Mouse (Mus musculus) embryonic facial prominence, embryonic 13.5 days (tissue): ENCODE data around the gene Acacb. TPM values are rescaled to one million over a fixed set of nuclear protein-coding genes. Genes with fewer than 3 reads are reported as not detected.

Experiments used
- ATAC-seq: fragments of 200-750 bp; cut with Nextera tagmentation; 2 replicates; pipeline ENCODE4 v1.8.0; 2017; ENCODE audit warnings: low read depth; ENCODE audit not compliant: insufficient number of reproducible peaks, insufficient read depth, low FRiP score, low TSS enrichment
- H3K27ac ChIP-seq: fragments of 300-500 bp; sonication (generic); 2 replicates; pipeline ENCODE4 v1.5.1; 2015; ENCODE audit warnings: moderate library complexity, mild to moderate bottlenecking, inconsistent platforms
- H3K27me3 ChIP-seq: fragments of 300-500 bp; sonication (generic); 2 replicates; pipeline ENCODE4 v1.6.1; 2015; ENCODE audit warnings: mild to moderate bottlenecking, inconsistent platforms
- H3K36me3 ChIP-seq: fragments of 300-500 bp; sonication (generic); 2 replicates; pipeline ENCODE4 v1.6.1; 2015; ENCODE audit warnings: mild to moderate bottlenecking, inconsistent platforms
- H3K4me1 ChIP-seq: fragments of 300-500 bp; sonication (generic); 2 replicates; pipeline ENCODE4 v1.6.1; 2015; ENCODE audit warnings: inconsistent platforms
- H3K4me2 ChIP-seq: fragments of 300-500 bp; sonication (generic); 2 replicates; pipeline ENCODE4 v1.6.1; 2015; ENCODE audit warnings: moderate library complexity, mild to moderate bottlenecking, inconsistent platforms
- H3K4me3 ChIP-seq: fragments of 300-500 bp; sonication (generic); 2 replicates; pipeline ENCODE4 v1.5.1; 2015; ENCODE audit warnings: mild to moderate bottlenecking, inconsistent platforms
- H3K9ac ChIP-seq: fragments of 300-500 bp; sonication (generic); 2 replicates; pipeline ENCODE4 v1.6.1; 2015; ENCODE audit warnings: mild to moderate bottlenecking, inconsistent platforms
- H3K9me3 ChIP-seq: fragments of 300-500 bp; sonication (generic); 2 replicates; pipeline ENCODE4 v1.6.1; 2016; ENCODE audit warnings: inconsistent platforms
- WGBS: fragments of 180-500 bp; shearing (Covaris S2); methylation state at CpG from one replicate; pipeline ENCODE4 v1.1.7; 2015; ENCODE audit warnings: mixed read lengths; 5-methylcytosine and 5-hydroxymethylcytosine counted together
- polyA plus RNA-seq: library from polyadenylated mRNA; unstranded; fragments of >200 nt; fragmentation: Nextera tagmentation; extraction: Ambion mirVana; gene quantifications from 2 replicates; pipeline ENCODE4 v1.2.1, GENCODE M21; 2015

The Acacb gene
- polyA plus RNA-seq, 1 experiment from 2014 or later: 2.7 TPM

- 11% methylated on average over 14 of the region's 14 CpGs for WGBS
- peak overlapping the region; percentile 53 for H3K4me2 ChIP-seq
- ATAC-seq: no peak
These were observed 101.8 kb downstream of the Acacb start for GRCm38 (mm10) chr5:114248174-114248589.

GRCm38 (mm10) chr5:114259495-114259894 is 113.2 kb downstream of the Acacb start:
- WGBS: 79% methylated on average over 10 of the region's 10 CpGs
- ATAC-seq: no peak

More at GRCm38 (mm10) chr5:114248174-114248589, 101.8 kb downstream of the Acacb start:
- Histone ChIP-seq H3K9ac (peak overlapping the region; percentile 57), H3K27ac (no peak overlapping the region), H3K9me3 (no peaks in the 10 kb centered on the region), H3K27me3 (no peaks in the 10 kb centered on the region), H3K36me3 (no peaks in the 10 kb centered on the region), H3K4me1 (peaks cover 13% of the 10 kb centered on the region), H3K4me3 (peak overlapping the region; percentile 9; the same call in 1 of the 2 replicates)

GRCm38 (mm10) chr5:114261494-114261893 is 115.2 kb downstream of the Acacb start:
- no peak for ATAC-seq
- no peaks in the 10 kb centered on the region; the same call in 1 of the 2 replicates for H3K27me3 ChIP-seq
- no peaks in the 10 kb centered on the region for H3K9me3 ChIP-seq
- no peak overlapping the region for H3K9ac ChIP-seq
- no peak overlapping the region for H3K27ac ChIP-seq
- no peaks in the 10 kb centered on the region for H3K4me1 ChIP-seq
- no peak overlapping the region for H3K4me3 ChIP-seq
- H3K4me2 ChIP-seq: no peak overlapping the region
- no peaks in the 10 kb centered on the region for H3K36me3 ChIP-seq

More at GRCm38 (mm10) chr5:114259495-114259894, 113.2 kb downstream of the Acacb start:
- H3K27ac ChIP-seq: no peak overlapping the region
- no peaks in the 10 kb centered on the region for H3K4me1 ChIP-seq
- H3K4me3 ChIP-seq: no peak overlapping the region
- no peak overlapping the region for H3K9ac ChIP-seq
- no peak overlapping the region for H3K4me2 ChIP-seq
- no peaks in the 10 kb centered on the region for H3K36me3 ChIP-seq
- H3K9me3 ChIP-seq: no peaks in the 10 kb centered on the region
- H3K27me3 ChIP-seq: no peaks in the 10 kb centered on the region

- Histone ChIP-seq H3K4me3 (no peak overlapping the region), H3K9me3 (no peaks in the 10 kb centered on the region), H3K27ac (no peak overlapping the region), H3K36me3 (no peaks in the 10 kb centered on the region), H3K4me1 (peaks cover 7% of the 10 kb centered on the region), H3K4me2 (no peak overlapping the region), H3K9ac (no peak overlapping the region), H3K27me3 (peaks cover 6% of the 10 kb centered on the region)
- WGBS: 82% methylated on average over 8 of the region's 8 CpGs
- no peak for ATAC-seq
These were observed 117.7 kb downstream of the Acacb start for GRCm38 (mm10) chr5:114264030-114264459.

GRCm38 (mm10) chr5:114264791-114265190 is 118.5 kb downstream of the Acacb start:
- no peak for ATAC-seq
- Histone ChIP-seq H3K4me1 (peaks cover 7% of the 10 kb centered on the region), H3K4me3 (no peak overlapping the region), H3K27me3 (peaks cover 14% of the 10 kb centered on the region), H3K9ac (no peak overlapping the region), H3K27ac (no peak overlapping the region), H3K36me3 (no peaks in the 10 kb centered on the region), H3K9me3 (no peaks in the 10 kb centered on the region), H3K4me2 (no peak overlapping the region)
- 82% methylated on average over 8 of the region's 8 CpGs for WGBS

GRCm38 (mm10) chr5:114268646-114269045 is 122.3 kb downstream of the Acacb start:
- 42% methylated on average over 7 of the region's 7 CpGs for WGBS
- ATAC-seq: no peak
- Histone ChIP-seq H3K27ac (no peak overlapping the region), H3K4me1 (peaks cover 21% of the 10 kb centered on the region), H3K27me3 (peaks cover 52% of the 10 kb centered on the region), H3K4me3 (no peak overlapping the region), H3K9me3 (no peaks in the 10 kb centered on the region), H3K4me2 (no peak overlapping the region), H3K36me3 (no peaks in the 10 kb centered on the region), H3K9ac (no peak overlapping the region)

GRCm38 (mm10) chr5:114269499-114269898 is 123.2 kb downstream of the Acacb start:
- no peak overlapping the region for H3K4me2 ChIP-seq
- H3K4me3 ChIP-seq: no peak overlapping the region
- no peak overlapping the region for H3K27ac ChIP-seq
- peaks cover 30% of the 10 kb centered on the region for H3K4me1 ChIP-seq
- no peak for ATAC-seq
- no peaks in the 10 kb centered on the region for H3K36me3 ChIP-seq
- peaks cover 61% of the 10 kb centered on the region for H3K27me3 ChIP-seq
- 62% methylated on average over 7 of the region's 7 CpGs for WGBS
- H3K9ac ChIP-seq: no peak overlapping the region
- H3K9me3 ChIP-seq: no peaks in the 10 kb centered on the region

GRCm38 (mm10) chr5:114269984-114270383 is 123.6 kb downstream of the Acacb start:
- Histone ChIP-seq H3K9ac (no peak overlapping the region), H3K9me3 (no peaks in the 10 kb centered on the region), H3K36me3 (no peaks in the 10 kb centered on the region), H3K4me1 (peaks cover 30% of the 10 kb centered on the region), H3K27ac (no peak overlapping the region), H3K27me3 (peaks cover 66% of the 10 kb centered on the region), H3K4me3 (no peak overlapping the region), H3K4me2 (no peak overlapping the region)
- 20% methylated on average over 12 of the region's 12 CpGs for WGBS
- ATAC-seq: no peak

- Histone ChIP-seq H3K27ac (no peak within 1 kb of the TSS), H3K4me3 (peak within 1 kb of the TSS; percentile 46), H3K4me2 (peak within 1 kb of the TSS; percentile 78), H3K4me1 (peaks cover 23% of the 10 kb centered on the region), H3K36me3 (no peaks in the 10 kb centered on the region), H3K27me3 (peaks cover 97% of the 10 kb centered on the region), H3K9me3 (no peaks in the 10 kb centered on the region), H3K9ac (peak within 1 kb of the TSS; percentile 51; the same call in 1 of the 2 replicates)
- under 1% methylated on average over 55 of the region's 56 CpGs for WGBS
- ATAC-seq: no peak
These were observed 127.5 kb downstream of the Acacb start, which contains the start of gene Foxn4 for GRCm38 (mm10) chr5:114273693-114274402. Gene Foxn4 (minus strand): TSS chr5:114273807.

GRCm38 (mm10) chr5:114275339-114275738 is 129.0 kb downstream of the Acacb start:
- WGBS: 12% methylated on average over 8 of the region's 8 CpGs
- ATAC-seq: no peak

GRCm38 (mm10) chr5:114275991-114276390 is 129.7 kb downstream of the Acacb start:
- Histone ChIP-seq H3K9ac (no peak overlapping the region), H3K9me3 (no peaks in the 10 kb centered on the region), H3K27me3 (peaks cover 84% of the 10 kb centered on the region), H3K4me2 (no peak overlapping the region), H3K36me3 (no peaks in the 10 kb centered on the region), H3K27ac (no peak overlapping the region), H3K4me3 (no peak overlapping the region), H3K4me1 (peaks cover 22% of the 10 kb centered on the region)
- ATAC-seq: no peak
- 19% methylated on average over 16 of the region's 16 CpGs for WGBS

More at GRCm38 (mm10) chr5:114275339-114275738, 129.0 kb downstream of the Acacb start:
- Histone ChIP-seq H3K27ac (no peak overlapping the region), H3K9ac (no peak overlapping the region), H3K4me2 (no peak overlapping the region), H3K9me3 (no peaks in the 10 kb centered on the region), H3K4me3 (no peak overlapping the region), H3K4me1 (peaks cover 22% of the 10 kb centered on the region), H3K27me3 (peaks cover 91% of the 10 kb centered on the region), H3K36me3 (no peaks in the 10 kb centered on the region)
